Mouse (Mus musculus): ENCODE results near the gene Inpp1. TPM values are rescaled to one million over a fixed set of nuclear protein-coding genes. Genes with fewer than 3 reads are reported as not detected.

The Inpp1 gene
- polyA plus RNA-seq, 1 experiment from 2014 or later = 13.2 TPM

DNA sequence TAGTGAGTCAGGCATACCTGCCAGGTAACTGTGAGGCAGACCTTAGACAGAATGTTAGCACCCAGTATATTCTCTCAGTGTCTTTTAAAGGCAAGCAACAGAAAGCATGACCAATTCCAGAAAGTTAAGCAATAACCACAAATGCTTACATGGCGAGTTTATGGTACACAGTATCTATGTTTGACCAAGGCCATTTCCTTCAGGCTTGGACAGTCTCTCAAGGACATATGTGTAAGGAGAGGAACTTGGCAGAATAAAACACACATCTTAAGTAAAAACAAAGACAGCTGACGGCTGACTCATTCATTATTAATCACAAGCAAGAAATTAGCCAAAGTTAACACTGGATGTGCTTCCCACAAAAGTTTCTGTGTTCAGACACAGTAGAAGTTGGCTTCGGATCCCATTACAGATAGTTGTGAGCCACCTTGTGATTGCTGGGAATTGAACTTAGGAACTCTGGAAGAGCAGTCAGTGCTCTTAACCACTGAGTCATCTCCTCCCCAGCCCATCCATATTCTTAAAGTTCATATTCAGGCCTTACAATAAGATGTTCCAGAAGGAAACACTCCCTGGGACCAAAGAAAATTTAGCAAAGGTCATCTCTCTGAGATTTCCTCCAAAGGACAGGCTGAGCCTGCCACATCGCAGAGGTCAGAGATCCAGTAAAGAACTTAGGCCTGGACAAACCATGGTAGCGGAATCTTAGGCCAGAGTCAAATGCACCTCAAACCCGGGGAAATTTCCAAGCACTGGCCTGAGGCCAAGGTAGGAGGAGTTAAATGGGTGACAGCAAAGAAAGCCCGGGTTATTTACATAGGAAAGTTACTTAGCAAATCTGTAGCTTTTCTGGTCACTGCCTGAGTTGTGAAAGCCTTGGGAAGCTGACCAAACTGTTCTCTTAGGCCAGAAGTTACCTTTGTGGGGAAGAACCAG is 52.0 kb downstream of the Inpp1 start:
- Histone ChIP-seq H3K27ac (no peak overlapping the region), H3K9me3 (no peaks in the 10 kb centered on the region), H3K9ac (no peak overlapping the region), H3K4me3 (replicated peaks) (no peak overlapping the region), H3K27me3 (no peaks in the 10 kb centered on the region), H3K36me3 (replicated peaks) (no peaks in the 10 kb centered on the region), H3K4me1 (no peaks in the 10 kb centered on the region), H3K4me2 (no peak overlapping the region)
- ATAC-seq (ENCODE audit: low FRiP score) = no peak
- 79% methylated on average over 7 of the region's 7 CpGs for WGBS

DNA sequence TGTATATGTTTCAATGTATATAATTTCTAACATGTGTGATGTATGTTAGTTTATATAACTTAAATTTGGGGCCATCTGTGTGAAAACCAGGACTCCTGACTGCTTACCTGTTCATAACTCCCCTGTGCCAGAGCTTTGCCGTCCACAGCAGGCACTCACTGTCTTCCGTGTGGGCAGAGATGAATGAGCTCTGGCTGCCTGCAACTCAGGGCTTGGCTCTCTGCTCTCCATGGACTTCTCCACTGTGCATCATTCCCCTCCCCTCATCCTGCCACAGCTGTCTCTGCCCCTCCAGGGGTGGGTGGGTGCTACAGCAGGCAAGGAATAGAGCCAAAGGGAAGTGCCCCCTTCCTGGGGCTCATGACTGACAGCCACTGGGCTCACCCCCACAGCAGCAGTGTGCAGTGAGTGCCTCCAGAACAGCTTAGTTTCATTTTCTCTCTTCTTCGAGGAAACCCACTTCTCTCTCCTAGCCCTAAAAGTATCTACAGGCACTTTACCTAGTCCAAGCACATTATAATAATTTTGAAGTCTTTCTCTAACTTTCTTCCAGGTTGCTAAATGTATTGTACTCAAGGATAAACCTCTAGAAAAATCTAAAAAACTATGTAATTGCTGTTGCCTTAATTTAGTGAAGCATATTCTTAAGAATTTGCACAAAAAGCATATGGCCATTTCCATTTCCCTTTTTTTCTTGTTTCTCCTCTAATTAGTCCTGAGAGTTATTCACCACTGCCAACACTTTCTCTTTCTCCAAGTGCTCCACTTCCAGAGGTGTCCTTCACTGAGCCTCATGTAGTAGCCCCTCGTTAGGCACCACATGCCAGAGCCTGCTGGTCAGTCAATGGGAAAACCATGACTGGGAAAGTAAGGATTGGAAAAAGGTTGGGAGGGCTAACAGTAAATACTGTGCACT is 53.3 kb downstream of the Inpp1 start:
- no peak for ATAC-seq (ENCODE audit: low FRiP score)
- Histone ChIP-seq H3K9me3 (no peaks in the 10 kb centered on the region), H3K4me3 (replicated peaks) (no peak overlapping the region), H3K4me1 (no peaks in the 10 kb centered on the region), H3K27ac (no peak overlapping the region), H3K36me3 (replicated peaks) (no peaks in the 10 kb centered on the region), H3K27me3 (no peaks in the 10 kb centered on the region), H3K9ac (no peak overlapping the region), H3K4me2 (no peak overlapping the region)
- 68% methylated on average over 4 of the region's 4 CpGs for WGBS

DNA sequence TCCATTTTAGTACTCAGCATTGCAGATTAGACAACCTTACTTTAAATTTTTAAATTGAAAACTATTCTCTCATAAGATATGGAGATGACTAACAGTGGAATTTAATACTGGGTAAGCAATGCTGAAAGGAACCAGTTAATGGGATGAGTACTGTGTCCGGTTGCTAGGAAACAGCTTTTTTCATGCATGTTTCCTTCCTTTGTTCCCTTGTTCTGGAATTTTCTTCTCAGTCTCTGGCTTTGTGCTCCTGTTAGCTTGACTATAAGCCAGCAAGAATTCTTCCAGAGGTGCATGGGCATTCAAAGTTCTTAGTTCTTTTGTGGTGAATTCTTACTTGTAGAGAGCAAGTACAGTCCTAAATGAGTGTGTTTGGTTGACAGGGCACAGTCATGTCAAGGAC is 59.3 kb downstream of the Inpp1 start:
- no peak overlapping the region for H3K4me3 ChIP-seq (replicated peaks)
- no peak; the same call in 1 of the 2 replicates for ATAC-seq (ENCODE audit: low FRiP score)
- H3K27me3 ChIP-seq = no peaks in the 10 kb centered on the region
- H3K9me3 ChIP-seq = no peaks in the 10 kb centered on the region
- WGBS = 74% methylated on average over 1 of the region's 1 CpGs
- no peak overlapping the region for H3K9ac ChIP-seq
- H3K36me3 ChIP-seq (replicated peaks) = no peaks in the 10 kb centered on the region
- H3K4me1 ChIP-seq = peaks cover 5% of the 10 kb centered on the region; the same call in 1 of the 2 replicates
- no peak overlapping the region for H3K27ac ChIP-seq
- H3K4me2 ChIP-seq = no peak overlapping the region

DNA sequence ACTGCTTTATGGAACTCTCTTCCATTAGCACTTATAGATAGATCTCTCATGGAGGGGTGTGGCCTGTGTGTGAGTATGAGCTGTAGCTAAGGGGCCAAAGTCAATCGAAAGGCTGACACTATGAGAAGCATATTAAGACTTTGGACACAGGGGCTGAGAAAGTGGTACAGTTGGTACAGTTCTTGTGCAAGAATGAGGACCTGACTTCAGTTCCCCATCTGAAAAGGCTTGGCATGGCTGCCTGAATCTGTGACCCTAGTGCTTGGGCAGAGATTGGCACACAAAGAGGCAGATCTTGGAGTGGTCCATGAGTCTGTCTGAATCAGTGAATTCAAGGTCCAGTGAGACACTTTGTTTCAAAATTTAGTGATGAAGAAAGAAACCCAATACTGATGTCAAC is 63.2 kb downstream of the Inpp1 start:
- H3K9ac ChIP-seq = no peak overlapping the region
- H3K4me3 ChIP-seq (replicated peaks) = no peak overlapping the region
- peaks cover 5% of the 10 kb centered on the region; the same call in 1 of the 2 replicates for H3K4me1 ChIP-seq
- no peaks in the 10 kb centered on the region for H3K27me3 ChIP-seq
- ATAC-seq (ENCODE audit: low FRiP score) = no peak
- H3K27ac ChIP-seq = no peak overlapping the region
- no peaks in the 10 kb centered on the region for H3K9me3 ChIP-seq
- 95% methylated on average over 1 of the region's 1 CpGs for WGBS
- no peaks in the 10 kb centered on the region for H3K36me3 ChIP-seq (replicated peaks)
- no peak overlapping the region for H3K4me2 ChIP-seq

DNA sequence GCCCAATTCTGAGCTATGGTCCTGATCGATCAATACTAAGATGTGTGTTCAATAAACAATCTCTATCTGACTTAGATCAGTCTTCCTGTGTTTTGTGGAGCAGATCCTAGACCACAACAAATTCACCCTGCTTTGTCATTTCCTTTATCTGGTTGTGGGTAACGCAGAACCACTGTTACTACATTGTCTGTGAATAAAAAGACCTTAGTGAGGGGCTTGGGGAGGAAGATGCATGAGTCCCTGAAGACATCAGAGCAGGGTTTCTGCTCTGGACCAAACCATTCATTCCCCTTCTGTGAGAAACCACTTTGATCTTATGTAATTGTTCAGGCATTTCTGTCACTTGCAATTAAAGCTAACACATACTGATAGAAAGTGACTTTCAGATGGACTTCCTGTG is 63.7 kb downstream of the Inpp1 start:
- no peaks in the 10 kb centered on the region for H3K9me3 ChIP-seq
- ATAC-seq (ENCODE audit: low FRiP score) = no peak
- no peaks in the 10 kb centered on the region for H3K36me3 ChIP-seq (replicated peaks)
- no peak overlapping the region for H3K4me3 ChIP-seq (replicated peaks)
- H3K4me2 ChIP-seq = no peak overlapping the region
- H3K4me1 ChIP-seq = peaks cover 5% of the 10 kb centered on the region; the same call in 1 of the 2 replicates
- 86% methylated on average over 2 of the region's 2 CpGs for WGBS
- H3K27ac ChIP-seq = no peak overlapping the region
- no peak overlapping the region for H3K9ac ChIP-seq
- H3K27me3 ChIP-seq = no peaks in the 10 kb centered on the region

DNA sequence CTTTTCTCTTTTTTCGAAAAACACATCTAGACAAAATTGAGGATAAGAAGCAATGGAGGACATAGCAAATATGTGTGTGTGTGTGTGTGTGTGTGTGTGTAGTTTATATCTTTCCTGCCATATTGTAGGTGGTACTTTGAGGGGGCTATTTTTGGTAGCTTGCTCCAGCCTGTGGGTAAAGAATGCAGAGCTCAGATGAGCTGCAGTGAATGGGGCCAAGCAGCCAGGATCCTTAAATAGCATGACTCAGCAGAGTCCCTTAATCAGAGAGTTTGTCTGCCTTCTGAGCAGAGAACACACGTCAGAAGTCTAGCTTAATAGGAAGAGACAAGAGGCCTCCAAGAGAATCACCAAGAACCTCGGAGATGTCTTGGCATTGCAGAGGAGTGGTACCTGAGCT is 64.8 kb downstream of the Inpp1 start:
- Histone ChIP-seq H3K9me3 (no peaks in the 10 kb centered on the region), H3K4me1 (no peaks in the 10 kb centered on the region), H3K4me2 (no peak overlapping the region), H3K27me3 (no peaks in the 10 kb centered on the region), H3K36me3 (replicated peaks) (no peaks in the 10 kb centered on the region), H3K4me3 (replicated peaks) (no peak overlapping the region), H3K27ac (no peak overlapping the region), H3K9ac (no peak overlapping the region)
- ATAC-seq (ENCODE audit: low FRiP score) = no peak
- WGBS = 76% methylated on average over 3 of the region's 3 CpGs

DNA sequence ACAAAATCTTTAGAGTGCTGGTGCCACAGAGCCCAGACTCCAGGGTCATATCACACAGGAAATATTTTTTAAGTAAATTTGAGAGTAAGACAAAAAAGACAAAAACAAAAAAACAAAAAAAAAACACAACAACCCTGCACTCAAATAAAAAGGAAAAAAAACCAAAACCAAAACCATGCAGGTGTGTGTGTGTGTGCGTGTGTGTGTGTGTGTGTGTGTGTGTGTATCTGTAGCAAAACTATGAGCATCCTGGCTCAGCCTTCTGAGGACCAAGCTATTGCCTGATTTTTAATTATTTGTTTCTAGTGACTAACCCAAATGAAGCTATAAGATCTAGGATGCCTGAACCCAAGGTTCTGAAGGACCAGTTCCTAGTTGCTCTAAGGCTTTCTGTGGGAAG is 65.9 kb downstream of the Inpp1 start:
- WGBS = 86% methylated on average over 1 of the region's 1 CpGs
- Histone ChIP-seq H3K4me2 (no peak overlapping the region), H3K27ac (no peak overlapping the region), H3K9me3 (no peaks in the 10 kb centered on the region), H3K27me3 (no peaks in the 10 kb centered on the region), H3K36me3 (replicated peaks) (no peaks in the 10 kb centered on the region), H3K9ac (no peak overlapping the region), H3K4me1 (no peaks in the 10 kb centered on the region), H3K4me3 (replicated peaks) (no peak overlapping the region)
- ATAC-seq (ENCODE audit: low FRiP score) = no peak

DNA sequence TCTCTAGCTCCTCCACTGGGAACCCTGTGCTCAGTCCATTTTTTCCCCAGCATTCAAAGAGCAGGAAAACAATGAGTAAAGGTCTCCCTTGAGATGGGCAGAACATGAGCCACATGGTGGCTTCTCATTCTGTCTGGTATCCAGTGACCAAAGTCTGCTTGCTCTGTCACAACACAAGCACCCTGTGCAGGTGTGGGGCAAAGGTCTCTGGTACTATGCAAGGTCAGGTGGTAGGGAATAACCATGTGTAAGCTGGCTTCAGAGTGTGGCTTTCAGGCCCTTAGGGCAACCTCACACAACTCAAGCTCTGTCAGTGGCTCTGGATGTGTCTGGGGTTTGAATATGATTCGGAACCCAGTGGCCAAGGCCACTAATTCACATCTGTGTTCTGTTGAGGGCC is 67.5 kb downstream of the Inpp1 start:
- no peak overlapping the region for H3K4me2 ChIP-seq
- H3K9me3 ChIP-seq = no peaks in the 10 kb centered on the region
- H3K27me3 ChIP-seq = no peaks in the 10 kb centered on the region
- H3K4me1 ChIP-seq = no peaks in the 10 kb centered on the region
- H3K27ac ChIP-seq = no peak overlapping the region
- H3K36me3 ChIP-seq (replicated peaks) = no peaks in the 10 kb centered on the region
- H3K9ac ChIP-seq = no peak overlapping the region
- WGBS = 90% methylated on average over 1 of the region's 1 CpGs
- no peak overlapping the region for H3K4me3 ChIP-seq (replicated peaks)
- ATAC-seq (ENCODE audit: low FRiP score) = no peak

DNA sequence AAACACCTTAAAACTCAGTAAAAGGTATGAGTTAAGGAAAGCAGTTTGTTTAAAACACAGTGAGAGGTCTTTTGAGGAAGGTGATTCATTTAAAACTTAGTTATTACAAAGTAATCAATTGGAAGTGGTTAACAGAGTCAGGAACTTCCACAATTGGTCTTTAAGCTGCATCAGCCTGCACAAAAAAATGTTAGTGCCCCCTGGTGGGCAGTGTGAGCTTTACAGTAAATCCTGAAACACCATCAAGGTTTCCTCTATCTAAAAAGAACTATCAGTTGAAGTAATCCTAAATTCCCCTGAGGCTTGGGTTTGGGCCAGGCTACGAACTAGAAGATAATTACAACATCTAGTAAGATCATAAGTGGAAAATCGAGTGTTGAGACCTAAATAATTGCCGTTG is 69.2 kb downstream of the Inpp1 start:
- ATAC-seq (ENCODE audit: low FRiP score) = no peak
- Histone ChIP-seq H3K4me3 (replicated peaks) (no peak overlapping the region), H3K4me2 (no peak overlapping the region), H3K36me3 (replicated peaks) (no peaks in the 10 kb centered on the region), H3K4me1 (no peaks in the 10 kb centered on the region), H3K9me3 (no peaks in the 10 kb centered on the region), H3K9ac (no peak overlapping the region), H3K27ac (no peak overlapping the region), H3K27me3 (no peaks in the 10 kb centered on the region)
- WGBS = 30% methylated on average over 3 of the region's 3 CpGs

DNA sequence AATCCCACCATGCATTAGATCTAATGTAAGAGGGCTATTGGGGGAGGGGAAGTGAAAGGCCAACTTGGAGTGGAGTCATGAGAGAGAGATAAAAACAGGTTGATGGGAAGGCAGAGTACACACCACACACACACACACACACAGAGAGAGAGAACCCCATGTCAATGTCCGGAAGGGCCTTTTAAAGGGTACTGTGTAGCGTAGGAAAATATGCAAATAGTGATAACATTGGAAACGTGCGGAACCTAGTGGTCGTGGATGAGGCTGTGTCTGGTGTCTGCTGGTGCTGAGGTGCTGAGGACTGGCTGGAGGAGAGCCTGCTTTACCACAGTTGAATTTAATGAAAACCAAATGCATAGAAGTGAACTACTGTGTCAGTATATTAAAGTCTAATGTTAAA is 74.9 kb downstream of the Inpp1 start:
- no peaks in the 10 kb centered on the region for H3K4me1 ChIP-seq
- no peak overlapping the region for H3K4me2 ChIP-seq
- no peaks in the 10 kb centered on the region for H3K27me3 ChIP-seq
- H3K4me3 ChIP-seq (replicated peaks) = no peak overlapping the region
- no peak overlapping the region for H3K27ac ChIP-seq
- H3K9ac ChIP-seq = no peak overlapping the region
- no peaks in the 10 kb centered on the region for H3K36me3 ChIP-seq (replicated peaks)
- no peaks in the 10 kb centered on the region for H3K9me3 ChIP-seq
- ATAC-seq (ENCODE audit: low FRiP score) = no peak
- 87% methylated on average over 5 of the region's 5 CpGs for WGBS

Measured in forebrain, embryonic 12.5 days (tissue).